Mouse (Mus musculus) liver, embryonic 14.5 days (tissue): ENCODE measurements at regions not wholly inside any gene's neighbourhood (a gene's known extent, or its start where the extent isn't known, plus 50 kb on each side); places are given as distances from the start of the nearest gene placed in this dataset.

Source experiments
- ATAC-seq: fragments of 200-750 bp; cut with Nextera tagmentation; 2 replicates; pipeline ENCODE4 v1.8.0; 2017; ENCODE audit warnings: moderate number of reproducible peaks, mild to moderate bottlenecking, moderate library complexity; ENCODE audit not compliant: insufficient read depth
- DNase-seq, 3 experiments: peaks; one replicate each; pipeline ENCODE4 v3.0.0-alpha.2; 2012 to 2013; ENCODE audit warnings: low read depth in 3 of 3, low spot score in 3 of 3
- H3K27ac ChIP-seq: fragments of 300-500 bp; sonication (generic); 2 replicates; pipeline ENCODE4 v1.5.1; 2014; ENCODE audit warnings: moderate library complexity, mild to moderate bottlenecking, control low read depth, inconsistent platforms
- H3K27me3 ChIP-seq: fragments of 300-500 bp; sonication (generic); 2 replicates; pipeline ENCODE4 v1.6.1; 2014; ENCODE audit warnings: mild to moderate bottlenecking, low read length, moderate library complexity; ENCODE audit not compliant: control insufficient read depth, insufficient read depth
- H3K36me3 ChIP-seq: fragments of 300-500 bp; sonication (generic); replicated peaks from 2 replicates; pipeline ENCODE4 v1.6.1; 2014; ENCODE audit warnings: low read depth; ENCODE audit not compliant: control insufficient read depth, insufficient read depth
- H3K4me1 ChIP-seq, 2 experiments: fragments of 200-500 bp in 1 of 2; fragments of 300-500 bp in 1 of 2; sonication (generic) in 1 of 2; replicated peaks; 2 replicates each; pipeline ENCODE4 v1.6.1; 2012 to 2014; ENCODE audit warnings: antibody characterized with exemption in 1 of 2, inconsistent platforms in 1 of 2, low read length in 1 of 2; ENCODE audit not compliant: control insufficient read depth in 2 of 2, insufficient read depth in 2 of 2
- H3K4me2 ChIP-seq: fragments of 300-500 bp; sonication (generic); 2 replicates; pipeline ENCODE4 v1.6.1; 2014; ENCODE audit warnings: low read depth, mild to moderate bottlenecking, control low read depth, moderate library complexity
- H3K4me3 ChIP-seq, 2 experiments: fragments of 200-500 bp in 1 of 2; fragments of 300-500 bp in 1 of 2; sonication (generic) in 1 of 2; 2 replicates each; pipeline ENCODE4 v1.5.1; 2012 to 2014; ENCODE audit warnings: low read depth in 2 of 2, low read length in 2 of 2, mild to moderate bottlenecking in 2 of 2, control low read depth in 1 of 2, inconsistent platforms in 1 of 2, moderate library complexity in 1 of 2; ENCODE audit not compliant: insufficient read depth in 1 of 2
- H3K9ac ChIP-seq: fragments of 300-500 bp; sonication (generic); replicated peaks from 2 replicates; pipeline ENCODE4 v1.6.1; 2014; ENCODE audit warnings: mild to moderate bottlenecking, control low read depth, moderate library complexity
- H3K9me3 ChIP-seq: fragments of 300-500 bp; sonication (generic); 2 replicates; pipeline ENCODE4 v1.6.1; 2016; ENCODE audit warnings: low read length, mixed read lengths; ENCODE audit not compliant: control insufficient read depth
- CTCF ChIP-seq: IDR thresholded peaks from 2 replicates; pipeline ENCODE4 v1.5.1; 2016; ENCODE audit warnings: antibody characterized with exemption, low read depth, control low read depth
- EP300 ChIP-seq: IDR thresholded peaks from 2 replicates; pipeline ENCODE4 v1.6.1; 2016; ENCODE audit warnings: antibody characterized with exemption, low read depth
- WGBS: fragments of 180-500 bp; shearing (Covaris S2); extraction: QIAGEN DNeasy Blood & Tissue Kit; methylation state at CpG from one replicate; pipeline ENCODE4 v1.1.7; 2014; ENCODE audit not compliant: insufficient replicate concordance; 5-methylcytosine and 5-hydroxymethylcytosine counted together

- no peaks in the 10 kb centered on the region for H3K4me1 ChIP-seq
Observed at GRCm38 (mm10) chr10:56539827-56540511, 162.8 kb downstream of the Gja1 start.

GRCm38 (mm10) chr10:56542106-56542505, 165.0 kb downstream of the Gja1 start:
- TF ChIP-seq CTCF (no peak), EP300 (no peak)
- Histone ChIP-seq H3K27me3 (no peaks in the 10 kb centered on the region), H3K4me1 (no peaks in the 10 kb centered on the region), H3K4me2 (no peak overlapping the region), H3K9ac (no peak overlapping the region), H3K36me3 (no peaks in the 10 kb centered on the region), H3K27ac (no peak overlapping the region), H3K9me3 (no peaks in the 10 kb centered on the region), H3K4me3 (no peak overlapping the region)
- ATAC-seq (no peak), DNase-seq (no peak)
- WGBS = 64% methylated on average over 3 of the region's 3 CpGs

More at GRCm38 (mm10) chr10:56539827-56540511, 162.8 kb downstream of the Gja1 start:
- no peaks in the 10 kb centered on the region for H3K27me3 ChIP-seq
- DNase-seq (no peak), ATAC-seq (no peak)
- H3K36me3 ChIP-seq = no peaks in the 10 kb centered on the region
- H3K4me2 ChIP-seq = no peak overlapping the region
- TF ChIP-seq CTCF = no peak
- TF ChIP-seq EP300 = no peak
- H3K9me3 ChIP-seq = no peaks in the 10 kb centered on the region
- WGBS = 58% methylated on average over 5 of the region's 5 CpGs
- no peak overlapping the region for H3K9ac ChIP-seq
- H3K4me3 ChIP-seq = no peak overlapping the region
- H3K27ac ChIP-seq = no peak overlapping the region

DNA sequence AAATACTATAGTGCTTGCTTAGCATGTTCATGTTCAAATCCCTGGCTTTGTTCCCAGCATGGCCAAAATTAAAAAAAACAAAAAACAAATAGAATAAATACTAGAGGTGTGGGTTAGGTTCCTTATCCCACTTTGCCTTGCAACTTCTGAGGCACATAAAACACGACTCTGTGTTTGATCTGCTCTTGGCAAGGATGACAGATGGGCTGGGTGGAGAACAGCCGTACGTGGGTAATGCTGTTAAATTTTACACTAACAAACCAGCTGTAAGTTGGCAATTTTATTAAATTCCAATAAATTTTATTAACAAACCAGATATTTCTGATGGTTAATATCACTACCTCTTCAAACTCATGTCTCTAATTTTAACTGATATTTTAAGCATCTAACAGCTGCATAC, 168.9 kb downstream of the Gja1 start:
- Histone ChIP-seq H3K27ac (no peak overlapping the region), H3K4me3 (no peak overlapping the region), H3K36me3 (no peaks in the 10 kb centered on the region), H3K9ac (no peak overlapping the region), H3K4me1 (no peaks in the 10 kb centered on the region), H3K4me2 (no peak overlapping the region), H3K9me3 (no peaks in the 10 kb centered on the region), H3K27me3 (no peaks in the 10 kb centered on the region)
- ATAC-seq (no peak), DNase-seq (no peak)
- no peak for TF ChIP-seq EP300
- TF ChIP-seq CTCF = no peak
- WGBS = 73% methylated on average over 3 of the region's 3 CpGs

- Histone ChIP-seq H3K4me2 (no peak overlapping the region), H3K9ac (no peak overlapping the region), H3K36me3 (no peaks in the 10 kb centered on the region), H3K4me1 (no peaks in the 10 kb centered on the region), H3K4me3 (no peak overlapping the region), H3K27me3 (no peaks in the 10 kb centered on the region), H3K9me3 (no peaks in the 10 kb centered on the region), H3K27ac (no peak overlapping the region)
- ATAC-seq (no peak), DNase-seq (no peak)
- 42% methylated on average over 2 of the region's 2 CpGs for WGBS
- TF ChIP-seq CTCF (no peak), EP300 (no peak)
Observed at GRCm38 (mm10) chr10:56546824-56547223, 169.7 kb downstream of the Gja1 start.

DNA sequence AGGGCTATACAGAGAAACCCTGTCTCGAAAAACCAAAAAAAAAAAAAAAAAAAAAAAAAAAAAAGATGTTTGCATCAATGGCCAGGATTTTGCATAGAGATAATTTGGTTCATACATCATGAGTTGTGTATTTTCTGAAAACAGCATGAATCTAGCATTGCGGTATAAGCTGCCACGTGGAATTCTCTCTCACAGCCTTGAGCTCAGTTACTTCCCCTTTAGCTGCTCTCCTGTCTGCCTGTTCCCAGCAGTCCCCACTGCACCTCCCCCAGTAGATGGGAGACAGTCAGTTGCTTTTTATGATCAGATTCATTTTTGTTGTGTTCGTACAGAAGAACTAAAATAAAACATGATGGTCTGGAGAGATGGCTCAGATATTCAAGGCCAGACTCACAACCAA, 170.7 kb downstream of the Gja1 start:
- H3K27me3 ChIP-seq = no peaks in the 10 kb centered on the region
- H3K4me2 ChIP-seq = no peak overlapping the region
- no peaks in the 10 kb centered on the region for H3K9me3 ChIP-seq
- TF ChIP-seq EP300 = no peak
- TF ChIP-seq CTCF = no peak
- 32% methylated on average over 3 of the region's 4 CpGs for WGBS
- no peak for DNase-seq
- H3K9ac ChIP-seq = no peak overlapping the region
- no peak overlapping the region for H3K27ac ChIP-seq
- ATAC-seq = no peak
- H3K4me1 ChIP-seq = no peaks in the 10 kb centered on the region
- no peak overlapping the region for H3K4me3 ChIP-seq
- no peaks in the 10 kb centered on the region for H3K36me3 ChIP-seq
